Mouse (Mus musculus) heart, embryonic 12.5 days (tissue): ENCODE measurements around the gene Olfr69. TPM values are rescaled to one million over a fixed set of nuclear protein-coding genes. Genes with fewer than 3 reads are reported as not detected.

Experiments used
- polyA plus RNA-seq: library from polyadenylated mRNA; unstranded; fragments of >200 nt; fragmentation: Nextera tagmentation; extraction: Ambion mirVana; gene quantifications from 2 replicates; pipeline ENCODE4 v1.2.1, GENCODE M21; 2016

Olfr69 gene
- polyA plus RNA-seq, 1 experiment from 2014 or later: not detected

Other genes starting within 250 kb of the Olfr69 start
- gene Olfr612, start 228.9 kb downstream of the Olfr69 start, polyA plus RNA-seq: not detected in 2 replicates
- gene Olfr613, start 223.5 kb downstream of the Olfr69 start, polyA plus RNA-seq: not detected in 2 replicates
- not detected in 2 replicates for gene Olfr615, start 215.5 kb downstream of the Olfr69 start, polyA plus RNA-seq
- gene Olfr616, start 202.5 kb downstream of the Olfr69 start, polyA plus RNA-seq: not detected in 2 replicates
- gene Olfr617, start 198.5 kb downstream of the Olfr69 start, polyA plus RNA-seq: not detected in 2 replicates
- not detected in 2 replicates for gene Olfr618, start 181.5 kb downstream of the Olfr69 start, polyA plus RNA-seq
- not detected in 2 replicates for gene Olfr619, start 171.0 kb downstream of the Olfr69 start, polyA plus RNA-seq
- gene Olfr620, start 159.1 kb downstream of the Olfr69 start, polyA plus RNA-seq: not detected in 2 replicates
- not detected in 2 replicates for gene Olfr622, start 128.9 kb downstream of the Olfr69 start, polyA plus RNA-seq
- gene Olfr623, start 107.9 kb downstream of the Olfr69 start, polyA plus RNA-seq: not detected in 2 replicates
- gene Olfr624, start 100.4 kb downstream of the Olfr69 start, polyA plus RNA-seq: 0.03 and 0.04 TPM in 2 replicates
- gene Olfr625-ps1, start 88.9 kb downstream of the Olfr69 start, polyA plus RNA-seq: not detected in 2 replicates
- not detected in 2 replicates for gene Olfr243, start 56.9 kb downstream of the Olfr69 start, polyA plus RNA-seq
- gene Olfr628, start 41.2 kb downstream of the Olfr69 start, polyA plus RNA-seq: not detected in 2 replicates
- gene Olfr629, start 26.7 kb downstream of the Olfr69 start, polyA plus RNA-seq: 0.08 TPM in 1 of 2 replicates, not detected in the other
- gene Olfr630, start 14.3 kb downstream of the Olfr69 start, polyA plus RNA-seq: not detected in 2 replicates
- gene Olfr68, start 8.1 kb upstream of the Olfr69 start, polyA plus RNA-seq: not detected in 2 replicates
- not detected in 2 replicates for gene Olfr67, start 20.2 kb upstream of the Olfr69 start, polyA plus RNA-seq
- 3,072 and 3,403 TPM in 2 replicates for gene Hbb-bt, start 42.4 kb upstream of the Olfr69 start, polyA plus RNA-seq
- 2,689 and 3,022 TPM in 2 replicates for gene Hbb-bs, start 56.5 kb upstream of the Olfr69 start, polyA plus RNA-seq
- gene Hbb-bh2, start 68.9 kb upstream of the Olfr69 start, polyA plus RNA-seq: 0.50 and 0.56 TPM in 2 replicates
- gene Hbb-bh1, start 71.6 kb upstream of the Olfr69 start, polyA plus RNA-seq: 2,015 and 2,280 TPM in 2 replicates
- gene Hbb-y, start 81.6 kb upstream of the Olfr69 start, polyA plus RNA-seq: 31,254 and 35,001 TPM in 2 replicates
- gene Olfr66, start 114.7 kb upstream of the Olfr69 start, polyA plus RNA-seq: not detected in 2 replicates
- gene Olfr64, start 122.9 kb upstream of the Olfr69 start, polyA plus RNA-seq: not detected in 2 replicates
- not detected in 2 replicates for gene Olfr65, start 131.9 kb upstream of the Olfr69 start, polyA plus RNA-seq
- gene Olfr631, start 157.2 kb upstream of the Olfr69 start, polyA plus RNA-seq: not detected in 2 replicates
- not detected in 2 replicates for gene Olfr632, start 162.8 kb upstream of the Olfr69 start, polyA plus RNA-seq
- gene Olfr633, start 172.8 kb upstream of the Olfr69 start, polyA plus RNA-seq: not detected in 2 replicates
- not detected in 2 replicates for gene Olfr635, start 199.6 kb upstream of the Olfr69 start, polyA plus RNA-seq
- 0.18 TPM in 1 of 2 replicates, not detected in the other for gene Olfr638, start 227.2 kb upstream of the Olfr69 start, polyA plus RNA-seq
- 0.03 and 0.04 TPM in 2 replicates for gene Olfr639, start 245.7 kb upstream of the Olfr69 start, polyA plus RNA-seq